Mouse (Mus musculus) neural tube, embryonic 15.5 days (tissue): Measurements from ENCODE around the gene Polr1e. TPM values are rescaled to one million over a fixed set of nuclear protein-coding genes. Genes with fewer than 3 reads are reported as not detected.
"Not testable (repeated sequence)": the region's sequence is repeated elsewhere in the genome, so short reads cannot be mapped to it uniquely, and the experiment has no call there.

Source experiments
- ATAC-seq: fragments of 200-750 bp; cut with Nextera tagmentation; 2 replicates; pipeline ENCODE4 v1.8.0; 2017; ENCODE audit warnings: mild to moderate bottlenecking, moderate TSS enrichment, moderate library complexity; ENCODE audit not compliant: low FRiP score
- H3K27ac ChIP-seq: fragments of 300-500 bp; sonication (generic); replicated peaks from 2 replicates; pipeline ENCODE4 v1.5.1; 2015; ENCODE audit warnings: mild to moderate bottlenecking, inconsistent platforms
- H3K27me3 ChIP-seq: fragments of 300-500 bp; sonication (generic); replicated peaks from 2 replicates; pipeline ENCODE4 v1.6.1; 2015; ENCODE audit warnings: inconsistent platforms
- H3K36me3 ChIP-seq: fragments of 300-500 bp; sonication (generic); 2 replicates; pipeline ENCODE4 v1.6.1; 2015; ENCODE audit warnings: inconsistent platforms
- H3K4me1 ChIP-seq: fragments of 300-500 bp; sonication (generic); 2 replicates; pipeline ENCODE4 v1.6.1; 2015; ENCODE audit warnings: inconsistent platforms
- H3K4me2 ChIP-seq: fragments of 300-500 bp; sonication (generic); 2 replicates; pipeline ENCODE4 v1.6.1; 2015; ENCODE audit warnings: inconsistent platforms, mild to moderate bottlenecking, moderate library complexity
- H3K4me3 ChIP-seq: fragments of 300-500 bp; sonication (generic); replicated peaks from 2 replicates; pipeline ENCODE4 v1.5.1; 2015; ENCODE audit warnings: mild to moderate bottlenecking, inconsistent platforms
- H3K9ac ChIP-seq: fragments of 300-500 bp; sonication (generic); replicated peaks from 2 replicates; pipeline ENCODE4 v1.6.1; 2015; ENCODE audit warnings: mild to moderate bottlenecking, inconsistent platforms
- H3K9me3 ChIP-seq: fragments of 300-500 bp; sonication (generic); replicated peaks from 2 replicates; pipeline ENCODE4 v1.6.1; 2016; ENCODE audit warnings: inconsistent platforms
- WGBS: fragments of 180-500 bp; shearing (Covaris S2); methylation state at CpG from one replicate; pipeline ENCODE4 v1.1.7; 2015; ENCODE audit warnings: mixed read lengths; 5-methylcytosine and 5-hydroxymethylcytosine counted together
- polyA plus RNA-seq: library from polyadenylated mRNA; unstranded; fragments of >200 nt; fragmentation: Nextera tagmentation; extraction: Ambion mirVana; gene quantifications from 2 replicates; pipeline ENCODE4 v1.2.1, GENCODE M21; 2015

Gene Polr1e
- polyA plus RNA-seq, 1 experiment from 2014 or later: 35.7 TPM

- WGBS: 90% methylated on average over 4 of the region's 4 CpGs
- Histone ChIP-seq H3K9me3 (no peaks in the 10 kb centered on the region), H3K27ac (no peak overlapping the region), H3K27me3 (no peaks in the 10 kb centered on the region), H3K4me3 (no peak overlapping the region), H3K36me3 (no peaks in the 10 kb centered on the region), H3K4me1 (peaks cover 16% of the 10 kb centered on the region), H3K4me2 (no peak overlapping the region), H3K9ac (no peak overlapping the region)
- no peak for ATAC-seq
These were observed 49.4 kb downstream of the Polr1e start for GRCm38 (mm10) chr4:45067742-45068141.

DNA sequence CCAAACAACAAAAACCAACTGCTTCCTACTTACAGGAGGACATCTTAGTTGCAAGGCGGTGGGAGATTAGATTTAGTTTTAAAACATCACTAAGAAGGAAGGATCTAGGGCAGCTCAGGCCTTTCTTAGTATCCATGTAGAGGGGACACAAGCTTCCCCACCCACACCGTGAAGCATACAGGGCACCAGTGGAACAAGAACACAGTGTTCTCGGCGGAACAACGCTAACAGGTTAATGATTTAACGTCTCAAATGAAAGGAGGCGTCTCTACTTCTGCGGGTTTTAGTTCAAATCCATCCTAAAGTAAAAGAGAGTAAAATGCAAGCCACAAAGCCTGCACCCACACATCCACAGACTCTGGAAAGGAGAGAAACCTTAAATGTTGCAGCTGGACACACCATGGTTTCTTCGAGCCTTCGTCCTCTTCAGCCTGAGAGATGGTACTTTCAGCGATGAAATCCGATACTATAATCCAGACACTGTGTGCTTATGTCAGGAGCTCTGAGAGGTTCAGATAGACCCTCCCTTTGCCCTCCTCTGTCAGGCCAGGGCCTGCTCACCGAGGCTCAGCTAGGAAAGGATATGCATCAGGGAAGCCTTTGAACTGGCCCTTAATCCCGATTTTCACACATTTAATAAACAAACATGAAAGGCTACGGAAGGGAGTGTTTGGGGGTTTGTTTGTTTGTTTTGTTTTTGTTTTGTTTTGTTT is 54.0 kb downstream of the Polr1e start:
- Histone ChIP-seq H3K9me3 (no peaks in the 10 kb centered on the region), H3K4me2 (no peak overlapping the region), H3K4me1 (peaks cover 17% of the 10 kb centered on the region), H3K27me3 (no peaks in the 10 kb centered on the region), H3K36me3 (no peaks in the 10 kb centered on the region), H3K4me3 (no peak overlapping the region), H3K9ac (no peak overlapping the region), H3K27ac (no peak overlapping the region)
- no peak for ATAC-seq
- 78% methylated on average over 15 of the region's 15 CpGs for WGBS

DNA sequence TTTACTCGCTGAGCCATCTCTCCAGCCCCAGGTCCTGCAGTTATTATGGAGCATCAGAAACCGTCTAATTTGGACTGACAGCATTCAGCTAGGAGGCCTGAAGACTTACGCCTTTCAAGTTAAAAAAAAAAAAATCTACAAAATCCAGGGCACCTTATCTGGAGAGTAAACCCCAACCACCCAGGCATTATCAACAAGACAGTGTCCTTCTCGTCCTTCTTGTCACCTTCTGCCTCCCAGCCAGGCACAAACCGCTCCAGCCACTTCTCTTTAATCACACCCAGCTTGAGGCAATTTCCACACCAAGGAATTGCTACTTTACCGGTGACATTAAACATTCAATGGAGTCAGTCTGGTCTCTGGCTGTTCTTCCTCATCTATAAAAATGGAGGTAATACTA is 55.2 kb downstream of the Polr1e start:
- H3K9ac ChIP-seq: no peak overlapping the region
- H3K27me3 ChIP-seq: no peaks in the 10 kb centered on the region
- no peak overlapping the region for H3K4me2 ChIP-seq
- no peak for ATAC-seq
- 73% methylated on average over 6 of the region's 6 CpGs for whole genome bisulfite sequencing
- 0 out of 2 replicates have a peak overlapping the region, but pooled peaks have one; percentile 5 for H3K27ac ChIP-seq
- H3K4me1 ChIP-seq: peaks cover 17% of the 10 kb centered on the region
- peaks cover under 1% of the 10 kb centered on the region; the same call in 1 of the 2 replicates for H3K36me3 ChIP-seq
- no peak overlapping the region for H3K4me3 ChIP-seq
- no peaks in the 10 kb centered on the region for H3K9me3 ChIP-seq

DNA sequence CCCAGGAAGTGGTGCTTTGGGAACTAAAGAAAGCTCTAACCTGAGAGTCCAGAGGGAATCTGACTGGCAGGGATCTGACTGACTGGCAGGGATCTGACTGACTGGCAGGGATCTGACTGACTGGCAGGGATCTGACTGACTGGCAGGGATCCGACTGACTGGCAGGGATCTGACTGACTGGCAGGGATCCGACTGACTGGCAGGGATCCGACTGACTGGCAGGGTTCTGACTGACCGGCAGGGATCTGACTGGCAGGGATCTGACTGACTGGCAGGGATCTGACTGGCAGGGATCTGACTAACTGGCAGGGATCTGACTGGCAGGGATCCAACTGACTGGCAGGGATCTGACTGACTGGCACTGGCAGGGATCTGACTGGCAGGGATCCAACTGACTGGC is 62.7 kb downstream of the Polr1e start:
- H3K9me3 ChIP-seq, ATAC-seq: not testable (repeated sequence)
- 89% methylated on average over 4 of the region's 4 CpGs for WGBS

GRCm38 (mm10) chr4:45082951-45083350 is 64.6 kb downstream of the Polr1e start:
- ATAC-seq: no peak
- 58% methylated on average over 9 of the region's 9 CpGs for WGBS
- peak overlapping the region; percentile 98 for H3K9ac ChIP-seq

More for the DNA sequence above, 62.7 kb downstream of the Polr1e start:
- H3K4me1 ChIP-seq: peaks cover 26% of the 10 kb centered on the region
- H3K36me3 ChIP-seq, H3K27me3 ChIP-seq, H3K4me2 ChIP-seq, H3K27ac ChIP-seq, H3K9ac ChIP-seq, H3K4me3 ChIP-seq: not testable (repeated sequence)

GRCm38 (mm10) chr4:45083487-45083886 is 65.1 kb downstream of the Polr1e start:
- H3K9ac ChIP-seq: peak overlapping the region; percentile 98
- 2% methylated on average over 8 of the region's 8 CpGs for WGBS
- peaks cover 26% of the 10 kb centered on the region for H3K4me1 ChIP-seq
- ATAC-seq: no peak
- H3K27ac ChIP-seq: peak overlapping the region; percentile 91
- no peaks in the 10 kb centered on the region for H3K27me3 ChIP-seq
- H3K36me3 ChIP-seq: peaks cover 4% of the 10 kb centered on the region; the same call in 1 of the 2 replicates
- no peaks in the 10 kb centered on the region for H3K9me3 ChIP-seq
- H3K4me2 ChIP-seq: peak overlapping the region; percentile 63
- H3K4me3 ChIP-seq: peak overlapping the region; percentile 98

More at GRCm38 (mm10) chr4:45082951-45083350, 64.6 kb downstream of the Polr1e start:
- H3K4me1 ChIP-seq: peaks cover 26% of the 10 kb centered on the region
- peak overlapping the region; percentile 71 for H3K27ac ChIP-seq
- H3K27me3 ChIP-seq: no peaks in the 10 kb centered on the region
- peaks cover 4% of the 10 kb centered on the region; the same call in 1 of the 2 replicates for H3K36me3 ChIP-seq
- H3K4me2 ChIP-seq: peak overlapping the region; percentile 63
- no peaks in the 10 kb centered on the region for H3K9me3 ChIP-seq
- H3K4me3 ChIP-seq: peak overlapping the region; percentile 98

GRCm38 (mm10) chr4:45084021-45084894 is 65.9 kb downstream of the Polr1e start, which contains the start of gene Fbxo10:
TSS of gene Fbxo10 (minus strand) at chr4:45084604.
- Histone ChIP-seq H3K9ac (peak within 1 kb of the TSS; percentile 98), H3K4me1 (peaks cover 26% of the 10 kb centered on the region), H3K4me3 (peak within 1 kb of the TSS; percentile 98), H3K27me3 (no peaks in the 10 kb centered on the region), H3K4me2 (peak within 1 kb of the TSS; percentile 63), H3K36me3 (no peaks in the 10 kb centered on the region), H3K9me3 (no peaks in the 10 kb centered on the region), H3K27ac (peak within 1 kb of the TSS; percentile 91)
- ATAC-seq: peak; percentile 92
- whole genome bisulfite sequencing: under 1% methylated on average over 75 of the region's 77 CpGs

- WGBS: 48% methylated on average over 8 of the region's 8 CpGs
- Histone ChIP-seq H3K36me3 (no peaks in the 10 kb centered on the region), H3K4me1 (peaks cover 26% of the 10 kb centered on the region), H3K27ac (peak overlapping the region; percentile 91), H3K4me2 (peak overlapping the region; percentile 63), H3K9me3 (no peaks in the 10 kb centered on the region), H3K4me3 (peak overlapping the region; percentile 98), H3K27me3 (no peaks in the 10 kb centered on the region), H3K9ac (peak overlapping the region; percentile 98; the same call in 1 of the 2 replicates)
- no peak for ATAC-seq
These were observed 66.5 kb downstream of the Polr1e start for GRCm38 (mm10) chr4:45084895-45085290.

Other genes with a start within 250 kb of the Polr1e start
- gene Grhpr, start 37.2 kb upstream of the Polr1e start, polyA plus RNA-seq: 33.9 and 41.7 TPM in 2 replicates
- gene Zbtb5, start 6.2 kb upstream of the Polr1e start, polyA plus RNA-seq: 33.3 and 34.2 TPM in 2 replicates
- gene Fbxo10, start 66.0 kb downstream of the Polr1e start, polyA plus RNA-seq: 17.3 and 19.2 TPM in 2 replicates
- 173 and 206 TPM in 2 replicates for gene Tomm5, start 89.5 kb downstream of the Polr1e start, polyA plus RNA-seq
- 2.9 and 3.1 TPM in 2 replicates for gene Frmpd1, start 166.3 kb downstream of the Polr1e start, polyA plus RNA-seq